13 mouse cellular contexts compared by ENCODE assay signal in genomic region chr6:146674420-146674819, GRCm38 (mm10). TPM values are rescaled to one million over a fixed set of nuclear protein-coding genes. Genes with fewer than 3 reads are reported as not detected.
DNase-seq lines count a peak whose midpoint lies in the region; ATAC-seq lines count a peak whose summit lies in the region.
"Had no signal": no experiment of that assay in that cellular context is flagged by ENCODE, and none has a peak within 500 bp of the region (broad histone marks: within the 10 kb centered on the region; RNA-seq: fewer than 3 reads in every experiment).

No protein-coding gene starts in this region.

- no peaks in the 10 kb centered on the region for H3K4me1 ChIP-seq in limb, embryonic 13.5 days
- no peaks in the 10 kb centered on the region for H3K4me1 ChIP-seq in limb, embryonic 10.5 days
- no peaks in the 10 kb centered on the region for H3K4me1 ChIP-seq in midbrain, embryonic 13.5 days (replicated peaks)
- H3K4me1 ChIP-seq: hindbrain, embryonic 10.5 days; liver, embryonic 12.5 days had no signal

- peak overlapping the region; percentile 23; the same call in 1 of the 2 replicates for H3K27ac ChIP-seq in limb, embryonic 13.5 days
- no peak overlapping the region for H3K27ac ChIP-seq in limb, embryonic 10.5 days
- peak overlapping the region; percentile 44 for H3K27ac ChIP-seq in macrophage
- H3K27ac ChIP-seq in midbrain, embryonic 13.5 days, result no peak overlapping the region
- H3K27ac ChIP-seq: hindbrain, embryonic 10.5 days; liver, embryonic 12.5 days had no signal

- 82% methylated on average over 8 of the region's 8 CpGs for WGBS in limb, embryonic 13.5 days
- WGBS in limb, embryonic 10.5 days, result 88% methylated on average over 8 of the region's 8 CpGs
- 77% methylated on average over 8 of the region's 8 CpGs for WGBS in macrophage (ENCODE audit: missing documents)
- 88% methylated on average over 8 of the region's 8 CpGs for WGBS in midbrain, embryonic 13.5 days

- DNase-seq in heart, adult 11 months, result peak; percentile 85
- no peak for DNase-seq in heart, adult 18-20 months
- no peak for DNase-seq in limb, embryonic 10.5 days (ENCODE audit: low spot score)
- DNase-seq in thymus, postnatal 25 days, result peak; percentile 13
- DNase-seq: cerebellum, adult 2 months; kidney, adult 11 months; right cerebral cortex, adult 18-20 months had no signal

- no peak for ATAC-seq in limb, embryonic 13.5 days (ENCODE audit: low FRiP score, low read depth)
- ATAC-seq in CD4-positive, CD25-positive, alpha-beta regulatory T cell, adult 4 months, result no peak
- no peak for ATAC-seq in midbrain, embryonic 13.5 days
- ATAC-seq: liver, embryonic 12.5 days had no signal

- H3K36me3 ChIP-seq in limb, embryonic 13.5 days, result no peaks in the 10 kb centered on the region
- H3K36me3 ChIP-seq in limb, embryonic 10.5 days, result no peaks in the 10 kb centered on the region
- H3K36me3 ChIP-seq in macrophage (ENCODE audit: inconsistent target), result no peaks in the 10 kb centered on the region
- H3K36me3 ChIP-seq in midbrain, embryonic 13.5 days, result no peaks in the 10 kb centered on the region
- H3K36me3 ChIP-seq: hindbrain, embryonic 10.5 days; liver, embryonic 12.5 days had no signal

- H3K9ac ChIP-seq in limb, embryonic 13.5 days, result no peak overlapping the region
- no peak overlapping the region for H3K9ac ChIP-seq in midbrain, embryonic 13.5 days (replicated peaks)
- H3K9ac ChIP-seq: liver, embryonic 12.5 days had no signal

- 0 out of 2 replicates have a peak, but pooled peaks cover 7% of the 10 kb centered on the region for H3K9me3 ChIP-seq in limb, embryonic 13.5 days
- no peaks in the 10 kb centered on the region for H3K9me3 ChIP-seq in limb, embryonic 10.5 days (replicated peaks)
- peaks cover 1% of the 10 kb centered on the region; the same call in 1 of the 2 replicates for H3K9me3 ChIP-seq in midbrain, embryonic 13.5 days

- H3K79me2 ChIP-seq in macrophage (ENCODE audit: inconsistent target), result no peaks in the 10 kb centered on the region

- no peak overlapping the region for H3K4me3 ChIP-seq in limb, embryonic 13.5 days
- H3K4me3 ChIP-seq in limb, embryonic 10.5 days, result no peak overlapping the region
- no peak overlapping the region for H3K4me3 ChIP-seq in macrophage (ENCODE audit: inconsistent target)
- no peak overlapping the region for H3K4me3 ChIP-seq in midbrain, embryonic 13.5 days (replicated peaks)
- H3K4me3 ChIP-seq: hindbrain, embryonic 10.5 days; liver, embryonic 12.5 days had no signal

- H3K4me2 ChIP-seq in limb, embryonic 13.5 days (replicated peaks), result no peak overlapping the region
- H3K4me2 ChIP-seq in midbrain, embryonic 13.5 days (replicated peaks), result no peak overlapping the region
- H3K4me2 ChIP-seq: liver, embryonic 12.5 days had no signal

- no peaks in the 10 kb centered on the region for H3K27me3 ChIP-seq in limb, embryonic 13.5 days
- H3K27me3 ChIP-seq in limb, embryonic 10.5 days (ENCODE audit: low read depth, poor library complexity, severe bottlenecking), result no peaks in the 10 kb centered on the region
- H3K27me3 ChIP-seq in midbrain, embryonic 13.5 days, result no peaks in the 10 kb centered on the region
- H3K27me3 ChIP-seq: liver, embryonic 12.5 days had no signal

RNA-seq across cellular contexts. Expression of gene Tm7sf3, which starts 31.8 kb away (rescaled TPM):
- 10 to 100 TPM; 15.5 to 18.5 TPM for total RNA-seq in heart, adult 18-20 months (2021)
- 38.3 and 39.2 TPM in 2 replicates for polyA plus RNA-seq in limb, embryonic 13.5 days (2015; fragmentation: Nextera tagmentation; extraction: Ambion mirVana)
- 23.5 and 25.8 TPM in 2 replicates for polyA plus RNA-seq in limb, embryonic 10.5 days (2016; fragmentation: Nextera tagmentation; extraction: Ambion mirVana)
- total RNA-seq in macrophage (2018; cell fraction: chromatin; rRNA removed), result 10 to 100 TPM in 3 of 26 experiments, 1 to 10 TPM in 21, under 1 TPM in 2; 0.66 to 12.6 (median 5.5) TPM
- total RNA-seq in macrophage (2018; cell fraction: cytosol; rRNA removed), result 10 to 100 TPM; 11.9 to 21.9 (median 16.6) TPM
- 10 to 100 TPM in 23 of 26 experiments, 1 to 10 TPM in 3; 5.4 to 25.9 (median 16.0) TPM for total RNA-seq in macrophage (2018; cell fraction: nucleus; rRNA removed)
- polyA plus RNA-seq in macrophage (2018), result 11.7 to 20.2 TPM (median 17.7 TPM) in 3 replicates
- 1 to 10 TPM; 3.8 to 4.2 TPM for polyA plus RNA-seq in CD4-positive, CD25-positive, alpha-beta regulatory T cell, adult 4 months (2017; shearing (Covaris generic))
- polyA plus RNA-seq in midbrain, embryonic 13.5 days (2015; fragmentation: Nextera tagmentation; extraction: Ambion mirVana), result 22.2 and 26.6 TPM in 2 replicates

RNA-seq across cellular contexts. Expression of gene Med21, which starts 32.1 kb away (rescaled TPM):
- total RNA-seq in heart, adult 18-20 months (2021), result 10 to 100 TPM; 52.2 to 53.5 TPM
- polyA plus RNA-seq in limb, embryonic 13.5 days (2015; fragmentation: Nextera tagmentation; extraction: Ambion mirVana), result 160 and 165 TPM in 2 replicates
- 130 and 139 TPM in 2 replicates for polyA plus RNA-seq in limb, embryonic 10.5 days (2016; fragmentation: Nextera tagmentation; extraction: Ambion mirVana)
- 100 to 1,000 TPM in 3 of 26 experiments, 10 to 100 TPM in 23; 15.0 to 273 (median 35.7) TPM for total RNA-seq in macrophage (2018; cell fraction: chromatin; rRNA removed)
- 10 to 100 TPM; 19.9 to 54.5 (median 27.5) TPM for total RNA-seq in macrophage (2018; cell fraction: cytosol; rRNA removed)
- 100 to 1,000 TPM in 5 of 26 experiments, 10 to 100 TPM in 21; 27.2 to 212 (median 38.6) TPM for total RNA-seq in macrophage (2018; cell fraction: nucleus; rRNA removed)
- polyA plus RNA-seq in macrophage (2018), result 25.7 to 41.0 TPM (median 35.8 TPM) in 3 replicates
- 10 to 100 TPM; 54.1 to 67.2 TPM for polyA plus RNA-seq in CD4-positive, CD25-positive, alpha-beta regulatory T cell, adult 4 months (2017; shearing (Covaris generic))
- 116 and 119 TPM in 2 replicates for polyA plus RNA-seq in midbrain, embryonic 13.5 days (2015; fragmentation: Nextera tagmentation; extraction: Ambion mirVana)

RNA-seq across cellular contexts. Expression of gene Stk38l, which starts 50.4 kb away (rescaled TPM):
- 10 to 100 TPM; 12.8 to 13.7 TPM for total RNA-seq in heart, adult 18-20 months (2021)
- 23.0 TPM in 2 replicates for polyA plus RNA-seq in limb, embryonic 13.5 days (2015; fragmentation: Nextera tagmentation; extraction: Ambion mirVana)
- 20.0 and 24.6 TPM in 2 replicates for polyA plus RNA-seq in limb, embryonic 10.5 days (2016; fragmentation: Nextera tagmentation; extraction: Ambion mirVana)
- total RNA-seq in macrophage (2018; cell fraction: chromatin; rRNA removed), result 10 to 100 TPM in 16 of 26 experiments, 1 to 10 TPM in 10; 5.4 to 26.2 (median 11.0) TPM
- total RNA-seq in macrophage (2018; cell fraction: cytosol; rRNA removed), result 1 to 10 TPM; 3.0 to 6.6 (median 3.9) TPM
- 10 to 100 TPM in 9 of 26 experiments, 1 to 10 TPM in 17; 5.0 to 24.6 (median 9.2) TPM for total RNA-seq in macrophage (2018; cell fraction: nucleus; rRNA removed)
- polyA plus RNA-seq in macrophage (2018), result 2.7 to 4.0 TPM (median 3.3 TPM) in 3 replicates
- 10 to 100 TPM; 18.7 to 19.9 TPM for polyA plus RNA-seq in CD4-positive, CD25-positive, alpha-beta regulatory T cell, adult 4 months (2017; shearing (Covaris generic))
- polyA plus RNA-seq in midbrain, embryonic 13.5 days (2015; fragmentation: Nextera tagmentation; extraction: Ambion mirVana), result 16.2 and 17.2 TPM in 2 replicates

Comparison
In these comparisons a context has a peak if more than half of its experiments do, and no peak if none do; other contexts are left out.
1. DNase-seq: peak in heart, adult 11 months (single experiment) and thymus, postnatal 25 days (single experiment); none in heart, adult 18-20 months (0 of 2) and limb, embryonic 10.5 days (single experiment).
2. H3K27ac ChIP-seq: peak in limb, embryonic 13.5 days (single experiment) and macrophage (single experiment); none in limb, embryonic 10.5 days (single experiment) and midbrain, embryonic 13.5 days (single experiment).